Mouse (Mus musculus) ES-Bruce4 (cell line): Measurements from ENCODE around the gene Ptgfrn. TPM values are rescaled to one million over a fixed set of nuclear protein-coding genes. Genes with fewer than 3 reads are reported as not detected.

Source experiments
- H3K27ac ChIP-seq: 2 replicates; pipeline ENCODE4 v1.5.1; 2012; ENCODE audit warnings: low read length, inconsistent platforms; ENCODE audit not compliant: insufficient read depth
- H3K27me3 ChIP-seq: 2 replicates; pipeline ENCODE4 v1.6.1; 2012; ENCODE audit warnings: mild to moderate bottlenecking, low read length, inconsistent platforms; ENCODE audit not compliant: control insufficient read depth, poor library complexity, insufficient read depth, severe bottlenecking
- H3K36me3 ChIP-seq: 2 replicates; pipeline ENCODE4 v1.6.1; 2012; ENCODE audit warnings: inconsistent platforms, mild to moderate bottlenecking, low read length, moderate library complexity; ENCODE audit not compliant: control insufficient read depth, poor library complexity, insufficient read depth, severe bottlenecking
- H3K4me1 ChIP-seq: one replicate; pipeline ENCODE4 v1.8.1; 2011; ENCODE audit warnings: low read length; ENCODE audit not compliant: control insufficient read depth, insufficient read depth
- H3K4me3 ChIP-seq: 2 replicates; pipeline ENCODE4 v1.5.1; 2011; ENCODE audit warnings: low read depth, mild to moderate bottlenecking, low read length
- H3K9ac ChIP-seq: 2 replicates; pipeline ENCODE4 v1.6.1; 2012; ENCODE audit warnings: low read depth, mild to moderate bottlenecking, inconsistent platforms; ENCODE audit not compliant: poor library complexity, severe bottlenecking
- H3K9me3 ChIP-seq: replicated peaks from 2 replicates; pipeline ENCODE4 v1.6.1; 2012; ENCODE audit warnings: mild to moderate bottlenecking, low read length, inconsistent platforms; ENCODE audit not compliant: control insufficient read depth, poor library complexity, insufficient read depth, severe bottlenecking
- CTCF ChIP-seq: IDR thresholded peaks from one replicate; pipeline ENCODE4 v1.8.1; 2011; ENCODE audit warnings: low read depth, low read length
- EP300 ChIP-seq: IDR thresholded peaks from 2 replicates; pipeline ENCODE4 v1.6.1; 2011; ENCODE audit warnings: low read depth, low read length; ENCODE audit not compliant: insufficient read depth
- POLR2A ChIP-seq: IDR thresholded peaks from one replicate; pipeline ENCODE4 v1.8.1; 2011; ENCODE audit warnings: low read length; ENCODE audit not compliant: insufficient read depth
- polyA plus RNA-seq: library from polyadenylated mRNA; stranded (reverse); fragments of >200 nt; gene quantifications from 2 replicates; pipeline ENCODE4 v1.2.4, GENCODE M21; 2011; ENCODE audit warnings: low read depth; ENCODE audit not compliant: missing spikeins, insufficient read depth, insufficient read length

The Ptgfrn gene
- polyA plus RNA-seq, 1 experiment, result 60.7 TPM

GRCm38 (mm10) chr3:101073384-101073783 lies 36.7 kb downstream of the Ptgfrn start:
- Histone ChIP-seq H3K4me3 (no peak overlapping the region), H3K27me3 (no peaks in the 10 kb centered on the region), H3K9me3 (no peaks in the 10 kb centered on the region), H3K27ac (no peak overlapping the region), H3K36me3 (peaks cover 7% of the 10 kb centered on the region; the same call in 1 of the 2 replicates), H3K9ac (no peak overlapping the region), H3K4me1 (peaks cover 9% of the 10 kb centered on the region)
- no peak for TF ChIP-seq POLR2A
- no peak for TF ChIP-seq CTCF
- no peak for TF ChIP-seq EP300

- Histone ChIP-seq H3K27ac (peak overlapping the region; percentile 16), H3K27me3 (no peaks in the 10 kb centered on the region), H3K4me3 (no peak overlapping the region), H3K9me3 (no peaks in the 10 kb centered on the region), H3K36me3 (peaks cover 7% of the 10 kb centered on the region; the same call in 1 of the 2 replicates), H3K4me1 (peaks cover 9% of the 10 kb centered on the region), H3K9ac (no peak overlapping the region)
- TF ChIP-seq EP300 (0 out of 2 replicates have a peak, but pooled peaks have one; percentile 11), CTCF (no peak)
Measured at GRCm38 (mm10) chr3:101072506-101073215, 37.4 kb downstream of the Ptgfrn start.

GRCm38 (mm10) chr3:101071576-101071975 lies 38.5 kb downstream of the Ptgfrn start:
- Histone ChIP-seq H3K4me1 (peaks cover 9% of the 10 kb centered on the region), H3K9ac (no peak overlapping the region), H3K9me3 (no peaks in the 10 kb centered on the region), H3K27ac (0 out of 2 replicates have a peak overlapping the region, but pooled peaks have one; percentile 48), H3K36me3 (peaks cover 9% of the 10 kb centered on the region; the same call in 1 of the 2 replicates), H3K4me3 (no peak overlapping the region), H3K27me3 (no peaks in the 10 kb centered on the region)
- 0 out of 2 replicates have a peak, but pooled peaks have one; percentile 33 for TF ChIP-seq EP300
- TF ChIP-seq POLR2A, result no peak
- no peak for TF ChIP-seq CTCF

- Histone ChIP-seq H3K27ac (no peak overlapping the region), H3K4me3 (no peak overlapping the region), H3K4me1 (peaks cover 9% of the 10 kb centered on the region), H3K9me3 (no peaks in the 10 kb centered on the region), H3K27me3 (no peaks in the 10 kb centered on the region), H3K36me3 (peaks cover 7% of the 10 kb centered on the region; the same call in 1 of the 2 replicates), H3K9ac (no peak overlapping the region)
- no peak for TF ChIP-seq CTCF
- no peak for TF ChIP-seq POLR2A
- no peak for TF ChIP-seq EP300
Measured at GRCm38 (mm10) chr3:101070796-101071235, 39.3 kb downstream of the Ptgfrn start.

- TF ChIP-seq CTCF (no peak), POLR2A (no peak), EP300 (no peak)
- H3K27ac ChIP-seq, result no peak overlapping the region
Measured at GRCm38 (mm10) chr3:101070230-101070795, 39.8 kb downstream of the Ptgfrn start.

GRCm38 (mm10) chr3:101068701-101069100 lies 41.4 kb downstream of the Ptgfrn start:
- no peak overlapping the region for H3K9ac ChIP-seq

More at GRCm38 (mm10) chr3:101070230-101070795, 39.8 kb downstream of the Ptgfrn start:
- H3K9me3 ChIP-seq, result no peaks in the 10 kb centered on the region
- H3K9ac ChIP-seq, result no peak overlapping the region
- peaks cover 9% of the 10 kb centered on the region for H3K4me1 ChIP-seq
- H3K36me3 ChIP-seq, result peaks cover 7% of the 10 kb centered on the region; the same call in 1 of the 2 replicates
- no peaks in the 10 kb centered on the region for H3K27me3 ChIP-seq
- no peak overlapping the region for H3K4me3 ChIP-seq

More at GRCm38 (mm10) chr3:101068701-101069100, 41.4 kb downstream of the Ptgfrn start:
- Histone ChIP-seq H3K9me3 (no peaks in the 10 kb centered on the region), H3K36me3 (peaks cover 11% of the 10 kb centered on the region; the same call in 1 of the 2 replicates), H3K4me1 (peaks cover 9% of the 10 kb centered on the region), H3K4me3 (no peak overlapping the region), H3K27ac (no peak overlapping the region), H3K27me3 (no peaks in the 10 kb centered on the region)
- TF ChIP-seq CTCF, result no peak
